Comparison of ENCODE assay signal across 8 mouse cellular contexts in genomic region chr10:43052462-43052861, GRCm38 (mm10).
DNase-seq lines count a peak whose midpoint lies in the region; ATAC-seq lines count a peak whose summit lies in the region.
"Had no signal": no experiment of that assay in that cellular context is flagged by ENCODE, and none has a peak within 500 bp of the region (broad histone marks: within the 10 kb centered on the region; RNA-seq: fewer than 3 reads in every experiment).

No protein-coding gene starts in this region.

- no peak overlapping the region for H3K9ac ChIP-seq in kidney, embryonic 15.5 days
- H3K9ac ChIP-seq: hindbrain, embryonic 15.5 days had no signal

- H3K4me3 ChIP-seq in kidney, embryonic 15.5 days (replicated peaks): no peak overlapping the region
- H3K4me3 ChIP-seq: hindbrain, embryonic 15.5 days had no signal

- 60% methylated on average over 5 of the region's 5 CpGs for WGBS in kidney, embryonic 15.5 days

- H3K4me1 ChIP-seq in kidney, embryonic 15.5 days: peaks cover 11% of the 10 kb centered on the region

- no peaks in the 10 kb centered on the region for H3K36me3 ChIP-seq in kidney, embryonic 15.5 days
- H3K36me3 ChIP-seq: hindbrain, embryonic 15.5 days had no signal

- 0 out of 2 replicates have a peak, but pooled peaks have one; percentile 36 for ATAC-seq in kidney, embryonic 15.5 days (replicated peaks; ENCODE audit: low FRiP score)

- no peaks in the 10 kb centered on the region for H3K9me3 ChIP-seq in kidney, embryonic 15.5 days (replicated peaks)
- H3K9me3 ChIP-seq: hindbrain, embryonic 15.5 days had no signal

- H3K27me3 ChIP-seq in kidney, embryonic 15.5 days: no peaks in the 10 kb centered on the region
- H3K27me3 ChIP-seq: hindbrain, embryonic 15.5 days had no signal

- no peak overlapping the region for H3K4me2 ChIP-seq in kidney, embryonic 15.5 days
- H3K4me2 ChIP-seq: hindbrain, embryonic 15.5 days had no signal

- DNase-seq in kidney, postnatal 10 days: no peak
- peak; percentile 7 for DNase-seq in urinary bladder, postnatal 14 days (ENCODE audit: low spot score)
- no peak for DNase-seq in urinary bladder, postnatal 25 days (ENCODE audit: low spot score)
- peak; percentile 51 for DNase-seq in cerebellum, adult 9-11 months
- DNase-seq in spleen, adult 18-20 months: no peak
- DNase-seq in frontal cortex, postnatal 14 days (ENCODE audit: low spot score in 2 of 2): no peak

- no peak overlapping the region for H3K27ac ChIP-seq in kidney, embryonic 15.5 days
- H3K27ac ChIP-seq: hindbrain, embryonic 15.5 days had no signal

Comparison
In these comparisons a context has a peak if more than half of its experiments do, and no peak if none do; other contexts are left out.
1. DNase-seq: peak in urinary bladder, postnatal 14 days (single experiment) and cerebellum, adult 9-11 months (single experiment); none in kidney, postnatal 10 days (single experiment), urinary bladder, postnatal 25 days (single experiment), spleen, adult 18-20 months (0 of 2) and frontal cortex, postnatal 14 days (0 of 2).